Mouse (Mus musculus) brain, embryonic 14.5 days (tissue): Measurements from ENCODE around the gene Jarid2.

Experiments used
- CTCF ChIP-seq: fragments of 200-500 bp; IDR thresholded peaks from 2 replicates; pipeline ENCODE4 v1.5.1; 2012; ENCODE audit warnings: inconsistent platforms, mild to moderate bottlenecking, moderate library complexity, borderline replicate concordance; ENCODE audit not compliant: insufficient read depth, insufficient read length; ENCODE audit errors: extremely low read depth
- POLR2A ChIP-seq: fragments of 200-500 bp; IDR thresholded peaks from 2 replicates; pipeline ENCODE4 v1.6.1; 2012; ENCODE audit warnings: mild to moderate bottlenecking, inconsistent platforms, borderline replicate concordance; ENCODE audit not compliant: poor library complexity, insufficient read depth, insufficient read length, severe bottlenecking; ENCODE audit errors: extremely low read depth

- TF ChIP-seq POLR2A: no peak
- no peak for TF ChIP-seq CTCF
These were observed 82.3 kb downstream of the Jarid2 start for GRCm38 (mm10) chr13:44811601-44812000.
